Mouse (Mus musculus): Measurements from ENCODE around the gene Plin3.

- TF ChIP-seq CTCF (IDR thresholded peaks at IDR 0.05; ENCODE audit: insufficient read depth, low read depth, low read length) (peak; percentile 61), POLR2A (IDR thresholded peaks at IDR 0.05; ENCODE audit: insufficient read depth, low read depth, low read length) (no peak)
These were observed 44.5 kb upstream of the Plin3 start for GRCm38 (mm10) chr17:56337190-56337589.
